Mouse (Mus musculus): ENCODE results near the gene Elf2. TPM values are rescaled to one million over a fixed set of nuclear protein-coding genes. Genes with fewer than 3 reads are reported as not detected.

The Elf2 gene
- total and polyA plus RNA-seq, 3 experiments = 31.2 to 41.2 (median 32.2) TPM

GRCm38 (mm10) chr3:51248600-51248999 lies 91.9 kb downstream of the Elf2 start:
- H3K36me3 ChIP-seq (replicated peaks in 1 of 2; ENCODE audit: control insufficient read depth in 1 of 2, insufficient read depth in 1 of 2, low read length in 1 of 2) = peaks cover 37 to 70% of the 10 kb centered on the region in 2 experiments
- H3K9ac ChIP-seq (ENCODE audit: insufficient read depth, low read depth) = no peak overlapping the region
- no peaks in the 10 kb centered on the region; the same call in 1 of the 2 replicates for H3K79me2 ChIP-seq (replicated peaks; ENCODE audit: control insufficient read depth, extremely low read depth, insufficient read depth, poor library complexity, severe bottlenecking)
- H3K9me3 ChIP-seq (replicated peaks; ENCODE audit: low read length) = no peaks in the 10 kb centered on the region
- TF ChIP-seq RCOR1 (conservative IDR thresholded peaks at IDR 0.05; ENCODE audit: low read depth, low read length) (0 out of 2 replicates have a peak, but pooled peaks have one; percentile 62), USF1 (IDR thresholded peaks at IDR 0.05; ENCODE audit: low read depth, low read length) (no peak), ZNF384 (IDR thresholded peaks at IDR 0.05; ENCODE audit: low read depth, low read length) (peak; percentile 80), TCF12 (IDR thresholded peaks at IDR 0.05; ENCODE audit: low read depth, low read length) (peak; percentile 77), MAZ (IDR thresholded peaks at IDR 0.05; ENCODE audit: low read depth, low read length) (no peak), POLR2AphosphoS2 (IDR thresholded peaks at IDR 0.05; ENCODE audit: low read depth, low read length) (no peak), POLR2A (IDR thresholded peaks at IDR 0.05; ENCODE audit: low read depth, low read length) (no peak), IRF4 (IDR thresholded peaks at IDR 0.05; ENCODE audit: low read depth, low read length) (peak; percentile 67; the same call in 1 of the 2 replicates), HCFC1 (IDR thresholded peaks at IDR 0.05; ENCODE audit: low read depth, low read length) (no peak), JUN (IDR thresholded peaks at IDR 0.05; ENCODE audit: insufficient read depth, low read depth, low read length) (no peak), MEF2A (IDR thresholded peaks at IDR 0.05; ENCODE audit: borderline replicate concordance, low read depth, low read length) (peak; percentile 65; the same call in 1 of the 2 replicates), KAT2A (IDR thresholded peaks at IDR 0.05; ENCODE audit: insufficient replicate concordance, low read length) (no peak), EP300 (IDR thresholded peaks at IDR 0.05; ENCODE audit: low read length) (peak; percentile 56; the same call in 1 of the 2 replicates)
- no peaks in the 10 kb centered on the region for H3K27me3 ChIP-seq (replicated peaks)
- in situ Hi-C loops (cut with MboI; ENCODE audit: low pct_ligation_motif_present, low pct_unique_long_range_greater_than_20kb, low sequenced_read_pairs) = no loop called here
- dilution Hi-C loops (cut with MboI; ENCODE audit: extremely low pct_ligation_motif_present, extremely low pct_unique_long_range_greater_than_20kb, low sequenced_read_pairs) = no loop called here
- DNase-seq (ENCODE audit: extremely low read depth) = peak; percentile 45
- peaks cover 9 to 25% of the 10 kb centered on the region in 2 experiments for H3K4me1 ChIP-seq (ENCODE audit: control insufficient read depth in 1 of 2, insufficient read depth in 2 of 2)
- H3K4me3 ChIP-seq (replicated peaks in 1 of 3; ENCODE audit: low read depth in 2 of 3, low read length in 2 of 3, poor library complexity in 1 of 3) = no peak overlapping the region
- no peak overlapping the region for H3K4me2 ChIP-seq (ENCODE audit: insufficient read depth, low read depth, poor library complexity, severe bottlenecking)
- H3K27ac ChIP-seq (ENCODE audit: insufficient read depth, low read depth) = no peak overlapping the region

DNA sequence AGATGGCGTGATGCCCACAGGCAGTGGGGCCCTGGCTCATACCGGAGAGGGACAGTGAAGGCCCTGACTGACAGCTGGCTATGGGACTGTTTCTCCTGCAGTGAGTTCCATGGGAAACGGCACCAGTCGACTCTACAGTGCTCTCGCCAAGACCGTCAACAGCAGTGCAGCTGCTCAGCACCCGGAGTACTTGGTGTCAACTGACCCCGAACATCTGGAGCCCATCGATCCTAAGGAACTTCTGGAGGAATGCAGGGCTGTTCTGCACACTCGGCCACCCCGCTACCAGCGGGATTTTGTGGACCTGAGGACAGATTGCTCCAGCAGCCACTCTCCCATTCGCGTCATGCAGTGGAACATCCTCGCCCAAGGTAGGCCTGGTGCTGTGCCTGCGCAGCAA lies 92.8 kb downstream of the Elf2 start:
- Histone ChIP-seq H3K27ac (ENCODE audit: insufficient read depth, low read depth) (peak overlapping the region; percentile 38; the same call in 1 of the 2 replicates), H3K4me3 (replicated peaks in 1 of 3; ENCODE audit: low read depth in 2 of 3, low read length in 2 of 3, poor library complexity in 1 of 3) (peak overlapping the region in 1 of 3 experiments; percentile 15), H3K27me3 (replicated peaks) (no peaks in the 10 kb centered on the region), H3K9me3 (replicated peaks; ENCODE audit: low read length) (no peaks in the 10 kb centered on the region), H3K9ac (ENCODE audit: insufficient read depth, low read depth) (no peak overlapping the region), H3K36me3 (replicated peaks in 1 of 2; ENCODE audit: control insufficient read depth in 1 of 2, insufficient read depth in 1 of 2, low read length in 1 of 2) (peaks cover 28 to 61% of the 10 kb centered on the region in 2 experiments), H3K4me1 (ENCODE audit: control insufficient read depth in 1 of 2, insufficient read depth in 2 of 2) (peaks cover 9 to 24% of the 10 kb centered on the region in 2 experiments), H3K4me2 (ENCODE audit: insufficient read depth, low read depth, poor library complexity, severe bottlenecking) (no peak overlapping the region), H3K79me2 (replicated peaks; ENCODE audit: control insufficient read depth, extremely low read depth, insufficient read depth, poor library complexity, severe bottlenecking) (no peaks in the 10 kb centered on the region; the same call in 1 of the 2 replicates)
- dilution Hi-C loops (cut with MboI; ENCODE audit: extremely low pct_ligation_motif_present, extremely low pct_unique_long_range_greater_than_20kb, low sequenced_read_pairs) = no loop called here
- no peak for TF ChIP-seq NELFE (IDR thresholded peaks at IDR 0.05; ENCODE audit: low read depth, low read length)
- no peak for TF ChIP-seq KAT2A (IDR thresholded peaks at IDR 0.05; ENCODE audit: insufficient replicate concordance, low read length)
- TF ChIP-seq ZC3H11A (IDR thresholded peaks at IDR 0.05; ENCODE audit: low read depth, low read length) = no peak
- no peak for TF ChIP-seq USF2 (conservative IDR thresholded peaks at IDR 0.05; ENCODE audit: low read depth, low read length)
- no peak for TF ChIP-seq E2F4 (IDR thresholded peaks at IDR 0.05; ENCODE audit: insufficient replicate concordance, low read depth, low read length)
- no peak for TF ChIP-seq MXI1 (IDR thresholded peaks at IDR 0.05; ENCODE audit: low read depth, low read length)
- no peak for TF ChIP-seq JUND (conservative IDR thresholded peaks at IDR 0.05; ENCODE audit: low read depth, low read length)
- TF ChIP-seq GABPA (IDR thresholded peaks at IDR 0.05; ENCODE audit: insufficient replicate concordance, low read depth, low read length) = no peak
- TF ChIP-seq MAFK (IDR thresholded peaks at IDR 0.05; ENCODE audit: insufficient replicate concordance, low read length) = no peak
- no peak for TF ChIP-seq USF1 (IDR thresholded peaks at IDR 0.05; ENCODE audit: low read depth, low read length)
- TF ChIP-seq HCFC1 (IDR thresholded peaks at IDR 0.05; ENCODE audit: low read depth, low read length) = no peak
- no peak for TF ChIP-seq ELF1 (IDR thresholded peaks at IDR 0.05; ENCODE audit: low read depth, low read length)
- no peak for TF ChIP-seq POLR2A (IDR thresholded peaks at IDR 0.05; ENCODE audit: low read depth, low read length)
- TF ChIP-seq TBP (conservative IDR thresholded peaks at IDR 0.05; ENCODE audit: low read depth, low read length) = no peak
- no peak for TF ChIP-seq TCF12 (IDR thresholded peaks at IDR 0.05; ENCODE audit: low read depth, low read length)
- TF ChIP-seq MAX (IDR thresholded peaks at IDR 0.05; ENCODE audit: low read length) = no peak
- no peak for TF ChIP-seq MAZ (IDR thresholded peaks at IDR 0.05; ENCODE audit: low read depth, low read length)
- TF ChIP-seq UBTF (IDR thresholded peaks at IDR 0.05; ENCODE audit: low read depth, low read length) = no peak
- no peak for DNase-seq (ENCODE audit: extremely low read depth)
- in situ Hi-C loops (cut with MboI; ENCODE audit: low pct_ligation_motif_present, low pct_unique_long_range_greater_than_20kb, low sequenced_read_pairs) = no loop called here
